Mouse (Mus musculus) thymus, postnatal 25 days (tissue): Measurements from ENCODE around the gene Rnpepl1.

Experiments used
- DNase-seq: peaks from one replicate; pipeline ENCODE4 v3.0.0; 2022

Rnpepl1 gene

DNA sequence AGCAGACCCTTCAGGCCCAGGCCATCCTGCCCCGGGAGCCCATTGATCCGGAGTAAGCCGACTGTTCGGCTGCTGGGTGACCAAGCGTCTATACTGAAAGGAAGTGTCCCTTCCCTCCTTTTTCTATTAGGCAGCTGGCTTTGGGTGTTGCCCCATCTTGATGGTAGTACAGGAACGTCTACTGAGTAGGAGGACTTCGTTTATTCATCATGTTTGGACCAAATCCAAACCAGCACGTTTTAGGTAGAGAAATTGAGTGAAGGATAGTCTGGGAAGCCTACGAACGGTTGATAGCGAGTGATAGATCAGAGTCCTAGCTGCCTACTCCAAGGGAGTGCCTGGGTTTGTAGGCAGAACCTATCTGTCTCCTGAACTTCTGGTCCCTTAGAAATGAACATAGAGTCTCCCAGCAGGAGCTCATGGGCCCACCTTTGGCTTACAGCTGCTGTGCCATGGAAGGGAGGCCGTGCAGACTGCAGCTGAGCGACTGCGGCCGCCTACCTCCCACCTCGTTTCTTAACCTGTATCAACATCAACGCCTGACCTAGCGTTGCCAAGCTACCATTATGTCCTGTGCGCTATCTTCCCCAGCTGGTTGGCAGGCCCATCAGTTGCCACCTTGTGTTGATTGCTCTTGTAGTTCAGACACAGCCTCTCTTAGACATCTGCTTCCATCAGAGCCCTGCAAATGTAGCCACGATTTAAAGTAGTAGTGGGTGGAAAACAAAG lies 2.8 kb upstream of the Rnpepl1 start:
- no peak for DNase-seq

DNA sequence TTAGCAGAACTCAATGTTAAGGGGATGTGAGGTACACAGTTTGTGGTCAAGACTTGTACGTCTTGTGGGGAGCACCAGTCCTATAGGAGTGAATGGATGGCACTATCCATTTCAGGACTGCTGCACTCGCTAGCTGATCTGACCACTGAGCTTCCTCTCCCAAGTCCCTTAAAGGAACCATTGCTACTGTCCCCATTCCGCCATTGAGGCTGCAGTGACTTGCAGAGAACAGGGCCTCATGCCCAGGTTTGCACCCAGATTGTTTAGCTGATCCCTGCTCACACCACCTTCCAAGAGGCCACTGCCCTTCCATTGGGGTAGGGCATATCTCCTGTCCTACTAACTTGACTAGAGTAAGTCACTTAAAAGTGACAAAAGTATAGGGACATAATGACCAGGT lies 1.9 kb upstream of the Rnpepl1 start:
- DNase-seq, result no peak

DNA sequence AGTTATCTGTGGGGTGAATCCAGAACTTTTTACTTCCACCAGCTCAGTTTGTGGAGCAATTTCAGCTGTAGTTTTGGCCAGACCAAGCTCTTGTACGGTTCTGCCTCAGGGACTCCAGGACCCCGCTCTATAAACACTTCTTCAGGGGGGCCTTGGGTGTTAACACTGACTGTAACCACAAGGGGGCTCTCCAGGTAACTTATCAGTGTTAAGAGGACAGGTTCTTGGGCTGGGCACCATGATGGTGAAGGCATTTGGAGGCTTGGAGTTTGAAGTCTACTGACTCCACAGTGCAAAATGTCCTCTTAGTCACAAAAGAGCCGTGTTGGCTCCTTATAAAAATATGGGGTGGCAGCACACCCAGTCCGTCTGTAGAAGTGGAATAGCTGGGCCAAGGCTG lies 1.5 kb upstream of the Rnpepl1 start:
- DNase-seq, result peak; percentile 50

DNA sequence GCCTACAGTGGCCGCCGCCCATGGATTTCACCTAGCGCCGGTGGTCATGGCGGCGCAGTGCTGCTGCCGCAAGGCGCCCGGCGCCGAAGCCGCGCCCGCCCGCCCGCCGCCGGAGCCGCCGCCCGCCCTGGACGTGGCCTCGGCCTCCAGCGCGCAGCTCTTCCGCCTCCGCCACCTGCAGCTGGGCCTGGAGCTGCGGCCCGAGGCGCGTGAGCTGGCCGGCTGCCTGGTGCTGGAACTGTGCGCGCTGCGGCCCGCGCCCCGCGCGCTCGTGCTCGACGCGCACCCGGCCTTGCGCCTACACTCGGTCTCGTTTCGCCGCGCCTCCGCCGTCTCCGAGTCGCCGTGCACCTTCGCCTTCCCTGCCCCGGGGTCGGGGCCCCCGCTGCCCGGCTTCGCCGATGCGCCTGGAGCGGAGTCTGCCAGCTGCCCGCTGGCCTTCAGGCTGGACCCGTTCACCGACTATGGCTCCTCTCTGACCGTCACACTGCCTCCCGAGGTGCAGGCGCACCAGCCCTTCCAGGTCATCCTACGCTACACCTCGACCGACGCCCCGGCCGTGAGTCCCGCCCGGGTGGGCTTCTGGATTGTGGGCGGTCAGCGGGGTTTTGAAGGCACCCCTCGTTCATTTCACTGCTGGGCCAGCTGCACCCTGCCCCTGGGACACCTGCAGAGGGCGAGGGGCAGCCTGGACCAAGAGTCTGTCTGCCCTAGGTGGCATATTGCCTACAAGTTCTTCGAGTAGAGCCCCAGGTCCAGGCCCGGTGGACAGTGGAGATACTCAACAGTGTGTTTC lies 540 bp downstream of the Rnpepl1 start:
- DNase-seq, result peak; percentile 57

DNA sequence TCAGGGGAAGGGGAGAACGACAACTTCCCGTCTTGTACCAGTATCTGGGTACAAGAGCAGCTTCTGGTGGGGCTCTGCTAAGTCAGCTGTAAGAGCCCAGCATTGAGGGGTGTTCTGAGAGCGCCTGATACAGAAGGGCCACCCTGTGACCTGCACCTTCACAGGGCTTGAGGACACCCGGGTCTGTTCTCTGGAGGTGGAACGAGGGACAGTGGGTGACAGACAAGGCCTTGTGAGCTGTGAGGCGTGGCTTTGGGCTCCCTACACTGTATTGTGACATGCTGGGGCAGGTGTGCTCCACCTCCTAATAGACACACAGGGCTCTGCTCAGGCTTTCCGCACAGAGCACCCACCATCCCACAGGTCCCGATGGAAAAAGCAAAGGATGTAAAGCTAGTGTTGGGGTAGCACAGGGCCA lies 1.1 kb downstream of the Rnpepl1 start:
- no peak for DNase-seq

DNA sequence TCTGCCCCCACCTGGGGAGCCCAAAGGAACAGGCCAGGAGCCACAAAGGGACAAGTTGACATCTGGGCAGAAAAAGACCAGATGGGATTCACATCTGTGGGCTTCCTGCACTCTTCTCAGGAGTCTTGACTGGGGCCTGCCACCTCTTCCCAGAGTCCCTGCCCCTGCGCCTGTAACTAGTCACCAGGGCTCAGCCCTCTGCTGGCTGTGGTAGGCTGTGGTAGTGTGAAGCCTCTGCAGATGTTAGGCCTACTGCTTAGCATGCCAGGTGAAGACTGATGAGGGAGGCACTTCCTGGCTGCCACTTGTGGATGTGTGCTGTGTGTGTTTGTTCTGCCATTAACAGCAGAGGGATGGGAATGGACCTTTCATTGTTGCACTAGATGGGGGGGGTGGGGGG lies 1.7 kb downstream of the Rnpepl1 start:
- peak; percentile 48 for DNase-seq

DNA sequence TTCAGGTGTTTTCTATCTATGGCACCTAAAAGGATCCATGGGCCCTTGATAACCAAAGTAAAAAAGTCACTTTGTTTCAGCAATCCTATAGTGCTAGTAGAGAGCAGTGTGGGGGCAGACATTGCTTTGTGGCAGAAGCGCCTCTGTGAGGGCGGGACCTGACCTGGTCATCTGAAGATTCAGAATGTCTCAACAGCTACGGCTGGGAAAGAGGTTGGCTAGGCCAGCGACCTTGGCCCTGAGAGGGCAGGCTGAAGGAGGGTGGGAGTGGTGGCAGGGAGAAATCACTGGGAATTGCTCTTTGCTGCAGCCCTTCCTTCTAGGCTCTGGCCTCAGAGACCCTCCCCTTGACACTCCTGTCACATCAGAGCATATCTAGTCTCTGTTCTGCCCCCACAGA lies 3.7 kb downstream of the Rnpepl1 start:
- no peak for DNase-seq

DNA sequence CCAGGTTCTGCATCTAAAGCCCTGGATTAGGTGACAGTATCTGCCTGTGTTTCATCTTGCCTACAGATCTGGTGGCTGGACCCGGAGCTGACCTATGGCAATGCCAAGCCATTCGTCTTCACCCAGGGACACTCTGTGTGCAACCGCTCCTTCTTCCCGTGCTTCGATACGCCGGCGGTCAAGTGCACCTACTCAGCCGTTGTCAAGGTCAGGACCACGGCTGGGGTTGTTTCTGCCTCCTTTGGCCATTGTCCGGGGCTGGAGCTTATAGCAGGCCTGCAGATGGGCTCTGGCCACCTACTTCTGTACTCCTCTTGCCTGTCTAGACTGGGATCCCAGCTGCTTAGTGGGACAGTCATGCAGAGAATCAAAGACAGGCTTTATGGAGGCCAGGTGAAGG lies 4.4 kb downstream of the Rnpepl1 start:
- DNase-seq, result no peak

DNA sequence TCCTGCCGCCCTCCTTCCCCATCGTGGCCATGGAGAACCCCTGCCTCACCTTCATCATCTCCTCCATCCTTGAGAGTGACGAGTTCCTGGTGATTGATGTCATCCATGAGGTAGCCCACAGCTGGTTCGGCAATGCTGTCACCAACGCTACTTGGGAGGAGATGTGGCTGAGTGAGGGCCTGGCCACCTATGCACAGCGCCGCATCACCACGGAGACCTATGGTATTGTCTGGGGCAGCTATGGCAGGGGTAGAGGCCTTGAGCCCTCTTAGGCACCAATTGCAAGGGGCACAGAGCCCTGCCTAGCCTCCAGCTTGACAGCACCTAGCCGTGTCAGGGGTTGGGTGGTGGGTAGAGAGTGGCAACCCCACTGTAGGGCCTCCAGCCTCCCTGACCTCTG lies 6.1 kb downstream of the Rnpepl1 start:
- no peak for DNase-seq

DNA sequence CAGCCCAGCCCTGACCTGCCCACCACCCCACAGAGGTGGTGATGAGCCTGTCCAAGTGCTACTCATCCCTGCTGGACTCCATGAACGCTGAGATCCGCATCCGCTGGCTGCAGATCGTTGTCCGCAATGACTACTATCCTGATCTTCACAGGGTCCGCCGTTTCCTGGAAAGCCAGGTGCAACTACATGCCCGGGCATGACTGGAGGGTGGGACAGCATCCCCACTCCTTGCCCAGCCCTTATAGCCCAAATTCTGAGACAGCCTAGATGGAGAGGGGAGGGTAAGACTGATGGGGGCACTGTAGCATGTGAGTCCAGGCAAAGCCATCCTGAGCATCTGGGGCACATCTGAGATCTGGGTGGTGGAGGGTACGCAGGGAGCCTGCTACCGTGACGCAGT lies 8.6 kb downstream of the Rnpepl1 start:
- DNase-seq, result no peak

DNA sequence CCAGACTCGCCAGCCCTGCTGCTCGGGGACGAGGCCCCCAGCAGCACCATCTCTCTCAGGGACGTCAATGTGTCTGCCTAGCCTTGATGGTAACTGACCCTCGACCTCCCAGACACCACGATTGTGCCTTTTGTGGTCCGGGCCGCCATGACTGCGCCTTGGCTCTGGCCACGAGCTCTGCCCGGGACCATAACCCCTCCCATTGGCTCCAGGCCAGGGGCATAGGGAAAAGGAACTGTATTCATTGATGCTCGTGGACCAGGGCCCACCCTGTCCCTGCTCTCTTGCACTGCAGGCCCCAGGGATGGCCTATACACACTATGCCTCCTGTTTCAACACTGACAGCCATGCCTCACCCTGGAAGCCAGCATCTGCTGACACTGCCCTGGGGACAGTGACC lies 9.2 kb downstream of the Rnpepl1 start:
- no peak for DNase-seq

DNA sequence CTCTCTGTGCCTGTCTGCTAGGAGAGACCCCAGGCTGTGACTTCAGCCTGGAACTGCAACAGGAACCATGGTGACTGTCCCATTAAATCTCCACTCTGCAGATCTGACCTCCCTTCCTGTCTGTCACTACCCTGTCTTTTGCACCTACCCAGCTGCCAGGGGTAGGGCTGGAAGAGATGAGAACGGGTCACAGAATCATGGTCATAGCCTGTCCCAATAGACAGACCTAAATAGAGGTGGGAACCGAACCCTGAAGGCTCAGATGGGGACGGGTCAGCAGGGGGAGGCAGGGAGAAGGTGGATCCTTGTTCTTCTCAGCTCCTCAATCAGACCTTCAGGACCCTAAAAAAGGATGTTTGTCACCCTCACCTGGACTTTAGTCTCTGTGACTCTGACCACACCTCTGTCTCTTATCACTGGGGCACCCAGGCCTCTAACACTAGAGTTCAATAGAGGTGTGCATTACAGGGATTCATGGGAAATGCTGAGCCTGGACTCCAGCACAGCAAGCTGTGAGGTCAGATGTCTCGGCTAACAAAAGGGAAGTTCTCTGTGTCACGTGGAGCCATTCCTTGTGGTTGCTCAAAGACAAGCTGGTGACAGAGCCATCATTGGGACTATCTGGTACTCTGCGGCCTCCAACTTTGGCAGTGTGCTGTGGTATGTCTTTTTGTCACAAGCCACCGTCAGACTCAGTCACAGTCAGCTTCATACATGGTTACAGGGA lies 10.1 kb downstream of the Rnpepl1 start:
- no peak for DNase-seq

DNA sequence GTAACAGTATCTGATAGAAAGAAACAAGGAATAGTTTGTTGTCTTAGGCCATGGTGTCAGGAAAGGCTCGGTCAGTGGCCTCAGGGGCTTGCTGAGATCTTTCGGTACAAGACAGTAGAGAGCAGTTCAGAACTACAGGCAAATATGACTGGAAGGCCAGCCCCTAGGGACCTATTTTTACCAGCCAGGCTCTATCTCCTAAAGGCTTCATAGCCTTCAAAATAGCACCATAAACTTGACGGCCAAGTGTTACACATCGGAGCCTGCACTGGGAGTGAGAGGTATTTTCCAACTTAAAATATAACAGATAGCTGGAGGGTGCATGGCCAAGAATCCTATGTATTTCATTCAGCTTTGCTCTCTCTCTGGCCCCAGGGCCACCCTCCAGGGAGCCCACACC lies 10.9 kb downstream of the Rnpepl1 start:
- DNase-seq, result no peak

DNA sequence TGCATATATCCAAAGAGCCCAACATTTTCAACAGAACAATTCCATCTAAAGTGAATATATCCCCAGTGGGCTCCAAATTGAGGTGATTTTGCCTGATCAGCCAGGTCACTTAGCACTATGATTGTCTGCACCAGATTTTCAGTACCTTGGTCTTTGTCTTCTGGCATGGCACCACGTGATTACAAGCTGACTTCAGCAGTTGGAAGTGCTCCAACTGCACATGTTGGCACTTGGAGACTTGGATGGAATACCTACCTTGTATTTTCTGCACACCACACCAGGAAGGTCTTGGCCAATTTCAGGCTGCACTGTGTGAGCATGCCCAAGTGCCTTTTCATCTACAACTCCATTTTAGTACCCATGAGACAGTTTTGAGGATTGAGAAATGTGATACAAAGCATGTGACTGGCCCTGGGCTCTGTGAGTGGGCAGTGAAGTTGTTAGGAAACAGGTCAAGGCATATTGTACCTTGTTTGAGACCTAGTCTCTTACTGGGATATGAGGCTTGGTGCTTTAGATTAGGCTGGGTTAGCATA lies 19.7 kb downstream of the Rnpepl1 start:
- no peak for DNase-seq

DNA sequence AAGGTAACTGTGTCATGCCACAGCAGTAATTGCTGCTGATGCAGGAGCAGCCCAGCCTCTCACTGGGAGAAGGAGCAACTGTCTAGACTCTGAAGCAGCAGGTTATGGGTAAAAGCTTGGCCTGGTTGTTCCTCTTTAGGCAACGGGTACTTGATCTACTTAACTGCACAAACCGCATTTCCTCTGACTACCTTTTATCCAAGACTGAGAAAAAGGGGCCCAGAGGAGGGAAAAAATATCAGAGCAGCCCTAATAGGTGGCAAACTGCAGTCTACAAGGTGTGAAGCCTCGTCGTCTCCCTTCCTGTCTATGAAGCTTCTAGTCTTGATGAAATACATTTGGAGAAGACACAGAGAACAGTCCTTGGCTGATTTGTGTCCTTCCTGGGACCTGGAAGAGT lies 23.0 kb downstream of the Rnpepl1 start:
- no peak for DNase-seq

DNA sequence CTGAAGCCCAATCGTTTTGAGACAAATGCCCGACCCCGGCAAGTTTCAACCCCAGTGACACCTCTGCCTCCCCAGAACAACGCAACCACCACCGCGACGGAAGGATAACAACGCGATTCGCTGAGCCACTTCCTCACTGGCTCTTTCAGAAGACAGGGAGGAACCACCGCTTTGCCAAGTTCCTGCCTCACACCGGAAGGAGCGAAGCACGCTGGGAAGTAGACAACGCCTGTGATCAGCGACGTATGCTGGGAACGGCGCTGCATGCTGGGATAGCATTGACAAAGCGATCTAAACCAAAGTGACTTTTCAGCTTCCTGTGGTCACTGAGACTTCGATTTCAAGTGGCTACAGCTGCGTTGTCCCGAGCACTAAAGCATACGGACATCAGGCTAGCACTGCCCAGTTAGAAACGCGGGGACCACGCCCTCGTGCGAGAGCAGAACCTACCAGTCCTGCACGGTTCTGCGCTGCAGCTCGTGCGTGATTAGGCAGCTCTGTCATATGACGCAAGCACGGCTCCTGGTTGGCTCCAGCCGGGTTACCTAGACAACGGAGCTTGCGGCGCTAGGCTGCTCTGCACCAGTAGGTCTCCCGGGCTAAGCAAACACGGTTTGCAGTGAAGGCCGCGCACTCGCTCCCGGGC lies 23.7 kb downstream of the Rnpepl1 start, which contains the start of gene Capn10:
TSS of gene Capn10 (plus strand) at position 195 of the 646 bp plus-strand sequence.
- DNase-seq, result peak; percentile 90

DNA sequence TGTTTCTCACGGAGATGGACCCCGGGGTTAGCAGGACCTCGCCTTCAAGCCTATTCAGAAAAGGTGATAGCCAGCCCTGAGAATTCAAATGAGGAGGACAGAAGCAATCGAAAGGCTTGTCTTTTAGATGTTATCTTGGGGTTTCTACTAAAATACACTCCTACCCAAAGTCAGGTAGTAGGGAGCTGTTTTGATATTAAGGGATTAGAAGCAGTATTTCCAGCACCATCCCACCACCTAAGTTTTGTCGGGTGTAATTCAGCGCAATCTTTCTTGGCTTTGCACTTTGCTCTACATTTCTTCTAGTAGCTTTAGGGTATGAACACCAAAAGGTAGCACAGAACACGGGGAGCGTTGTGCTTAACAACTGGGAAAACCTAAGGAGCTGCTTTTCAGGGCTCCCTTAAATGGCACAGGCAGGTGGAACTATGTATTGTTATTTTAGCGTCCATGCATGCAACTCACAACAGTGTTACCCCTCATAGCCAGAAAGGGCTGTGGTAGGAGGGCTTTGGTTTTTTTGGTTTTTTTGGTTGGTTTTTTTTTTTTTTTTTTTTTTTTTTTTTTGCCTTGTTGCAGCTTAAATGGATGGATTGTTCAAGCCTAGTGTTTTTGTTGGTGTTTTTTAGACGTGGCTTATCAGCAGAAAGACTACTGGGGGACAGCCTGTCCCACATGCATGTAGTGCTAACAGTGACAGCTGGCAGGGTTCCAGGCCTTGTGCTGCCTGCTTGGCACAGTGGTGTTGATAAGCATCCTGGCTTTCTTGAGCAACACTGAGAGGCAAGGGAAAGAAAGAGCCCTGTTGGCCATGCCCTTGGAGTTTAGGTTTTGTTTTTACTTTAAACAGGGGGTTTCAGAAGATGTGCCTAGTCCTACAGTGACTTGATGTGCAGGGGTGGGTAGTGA lies 24.7 kb downstream of the Rnpepl1 start:
- no peak for DNase-seq

DNA sequence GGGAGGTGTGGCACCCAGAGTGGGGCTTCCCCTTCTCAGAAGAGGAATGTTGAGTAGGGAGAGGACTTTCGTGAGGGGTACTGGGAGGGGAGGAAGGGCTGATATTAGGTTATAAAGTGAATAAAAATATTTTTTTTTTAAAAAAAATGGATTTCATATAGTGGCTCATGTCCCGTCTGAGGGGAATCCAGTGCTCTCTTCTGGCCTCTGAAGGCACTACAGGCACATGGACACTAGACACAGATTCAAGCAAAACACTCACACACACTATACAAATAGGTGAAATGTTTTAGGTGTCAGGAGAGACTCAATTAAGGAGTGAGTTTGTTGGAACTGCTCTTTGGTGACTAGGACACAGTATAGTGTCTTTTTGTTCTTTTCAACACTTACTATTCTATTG lies 25.4 kb downstream of the Rnpepl1 start:
- no peak for DNase-seq

DNA sequence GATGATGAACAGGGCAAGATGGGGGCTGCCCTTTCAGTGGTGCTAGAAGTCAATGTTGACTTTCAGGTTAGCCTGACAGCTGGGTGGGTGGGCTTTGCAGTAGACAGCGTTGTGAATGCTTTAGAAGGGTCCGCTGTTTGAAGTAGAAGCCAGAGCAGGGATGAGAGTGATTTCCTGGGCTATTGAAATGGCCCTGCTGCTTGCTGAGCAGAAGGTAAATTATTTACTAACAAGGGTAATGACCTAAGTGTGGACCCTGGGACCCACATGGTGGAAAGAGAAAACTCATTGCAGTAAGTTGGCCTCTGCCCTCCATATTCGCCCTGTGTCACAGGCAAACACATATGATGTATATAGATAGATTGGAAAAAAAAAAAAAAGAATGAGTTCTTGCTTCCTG lies 25.9 kb downstream of the Rnpepl1 start:
- no peak for DNase-seq

DNA sequence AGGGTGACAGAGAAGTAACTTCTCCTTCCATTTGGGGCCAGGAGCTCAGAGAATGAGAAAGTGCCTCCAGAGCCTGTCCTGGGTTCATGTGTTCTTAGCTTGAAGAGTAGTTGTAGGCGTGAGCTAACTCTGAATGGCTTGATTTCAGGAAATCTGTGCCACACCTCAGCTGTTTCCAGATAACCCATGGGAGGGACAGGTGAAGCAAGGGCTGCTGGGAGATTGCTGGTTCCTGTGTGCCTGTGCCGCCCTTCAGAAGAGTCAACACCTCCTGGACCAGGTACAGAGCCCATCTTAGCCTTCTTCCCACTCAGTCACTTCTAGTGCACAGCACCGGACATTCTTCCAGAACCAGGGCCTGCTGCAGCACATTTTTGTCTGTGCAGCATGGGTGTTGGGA lies 27.2 kb downstream of the Rnpepl1 start:
- no peak for DNase-seq

DNA sequence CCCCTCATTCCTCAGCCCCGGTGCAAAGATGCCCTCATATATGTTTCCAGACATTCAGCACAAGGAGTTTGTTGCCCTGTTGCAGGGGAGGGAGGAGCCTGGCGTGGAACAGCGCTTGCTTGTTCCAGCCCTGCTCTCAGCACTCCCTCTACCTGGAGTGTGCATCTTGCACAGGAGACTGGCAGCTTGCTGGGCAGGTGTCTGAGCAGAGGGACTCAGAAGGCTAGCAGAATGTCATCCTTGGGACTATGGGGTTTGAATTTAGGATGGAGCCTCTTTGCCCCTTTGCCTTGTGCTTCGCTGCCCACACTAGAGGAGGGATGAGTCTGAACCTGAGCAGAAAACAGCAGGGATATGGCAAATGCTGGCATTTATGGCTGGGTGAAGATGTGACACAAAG lies 29.2 kb downstream of the Rnpepl1 start:
- DNase-seq, result no peak
